Comparison of ENCODE assay signal across 14 mouse cellular contexts in genomic region chr8:117702701-117703100, GRCm38 (mm10). TPM values are rescaled to one million over a fixed set of nuclear protein-coding genes. Genes with fewer than 3 reads are reported as not detected.
A peak's percentile ranks its signal among the peaks of the same experiment; 100 is the strongest.
DNase-seq lines count a peak whose midpoint lies in the region; ATAC-seq and TF ChIP-seq lines count a peak whose summit lies in the region.
"Had no signal": no experiment of that assay in that cellular context is flagged by ENCODE, and none has a peak within 500 bp of the region (broad histone marks: within the 10 kb centered on the region; RNA-seq: fewer than 3 reads in every experiment).

No protein-coding gene starts in this region.

- no peak overlapping the region for H3K4me2 ChIP-seq in forebrain, embryonic 12.5 days
- no peak overlapping the region for H3K4me2 ChIP-seq in forebrain, embryonic 16.5 days (ENCODE audit: low read length)
- no peak overlapping the region for H3K4me2 ChIP-seq in midbrain, embryonic 14.5 days (ENCODE audit: low read length)
- H3K4me2 ChIP-seq in midbrain, embryonic 15.5 days, result no peak overlapping the region
- no peak overlapping the region for H3K4me2 ChIP-seq in limb, embryonic 14.5 days (replicated peaks; ENCODE audit: low read depth, low read length, severe bottlenecking)
- peak overlapping the region; percentile 22; the same call in 1 of the 2 replicates for H3K4me2 ChIP-seq in stomach, embryonic 15.5 days
- H3K4me2 ChIP-seq: heart, embryonic 15.5 days; midbrain, embryonic 11.5 days; neural tube, embryonic 12.5 days had no signal

- H3K36me3 ChIP-seq in forebrain, embryonic 12.5 days (replicated peaks), result no peaks in the 10 kb centered on the region
- no peaks in the 10 kb centered on the region for H3K36me3 ChIP-seq in forebrain, embryonic 16.5 days (ENCODE audit: control insufficient read depth, insufficient read depth)
- no peaks in the 10 kb centered on the region for H3K36me3 ChIP-seq in midbrain, embryonic 14.5 days (ENCODE audit: control insufficient read depth, insufficient read depth, low read length)
- H3K36me3 ChIP-seq in midbrain, embryonic 15.5 days (replicated peaks), result no peaks in the 10 kb centered on the region
- no peaks in the 10 kb centered on the region for H3K36me3 ChIP-seq in limb, embryonic 14.5 days (ENCODE audit: control insufficient read depth, insufficient read depth, low read length)
- no peaks in the 10 kb centered on the region for H3K36me3 ChIP-seq in stomach, embryonic 15.5 days
- H3K36me3 ChIP-seq: heart, embryonic 15.5 days; neural tube, embryonic 12.5 days had no signal

- no peak for TF ChIP-seq POLR2A in limb, embryonic 14.5 days (IDR thresholded peaks at IDR 0.05; ENCODE audit: borderline replicate concordance, extremely low read depth, insufficient read depth, insufficient read length)

- H3K27ac ChIP-seq in forebrain, embryonic 12.5 days, result no peak overlapping the region
- no peak overlapping the region for H3K27ac ChIP-seq in forebrain, embryonic 16.5 days (ENCODE audit: low read length)
- H3K27ac ChIP-seq in midbrain, embryonic 14.5 days (replicated peaks; ENCODE audit: low read depth, low read length), result no peak overlapping the region
- H3K27ac ChIP-seq in midbrain, embryonic 15.5 days, result no peak overlapping the region
- H3K27ac ChIP-seq in limb, embryonic 14.5 days (replicated peaks; ENCODE audit: low read depth, low read length), result no peak overlapping the region
- peak overlapping the region; percentile 61; the same call in 1 of the 2 replicates for H3K27ac ChIP-seq in stomach, embryonic 15.5 days
- H3K27ac ChIP-seq: heart, embryonic 15.5 days; neural tube, embryonic 12.5 days had no signal

- H3K27me3 ChIP-seq in forebrain, embryonic 12.5 days, result peaks cover 4% of the 10 kb centered on the region; the same call in 1 of the 2 replicates
- H3K27me3 ChIP-seq in forebrain, embryonic 16.5 days (replicated peaks; ENCODE audit: control insufficient read depth, insufficient read depth, low read length), result no peaks in the 10 kb centered on the region
- H3K27me3 ChIP-seq in midbrain, embryonic 14.5 days (ENCODE audit: control insufficient read depth, insufficient read depth, low read length), result no peaks in the 10 kb centered on the region
- no peaks in the 10 kb centered on the region for H3K27me3 ChIP-seq in midbrain, embryonic 15.5 days (replicated peaks)
- no peaks in the 10 kb centered on the region for H3K27me3 ChIP-seq in limb, embryonic 14.5 days (ENCODE audit: control insufficient read depth, insufficient read depth, low read length)
- no peaks in the 10 kb centered on the region for H3K27me3 ChIP-seq in stomach, embryonic 15.5 days (replicated peaks)
- H3K27me3 ChIP-seq: heart, embryonic 15.5 days; neural tube, embryonic 12.5 days had no signal

- 19% methylated on average over 10 of the region's 10 CpGs for WGBS in forebrain, embryonic 12.5 days
- WGBS in forebrain, embryonic 16.5 days, result 8% methylated on average over 10 of the region's 10 CpGs
- 62% methylated on average over 10 of the region's 10 CpGs for WGBS in midbrain, embryonic 14.5 days
- WGBS in midbrain, embryonic 15.5 days, result 53% methylated on average over 10 of the region's 10 CpGs
- 25% methylated on average over 10 of the region's 10 CpGs for WGBS in limb, embryonic 14.5 days
- WGBS in stomach, embryonic 15.5 days, result 51% methylated on average over 10 of the region's 10 CpGs

- 0 out of 2 replicates have a peak, but pooled peaks have one; percentile 41 for ATAC-seq in forebrain, embryonic 12.5 days (ENCODE audit: low FRiP score)
- no peak for ATAC-seq in forebrain, embryonic 16.5 days
- no peak for ATAC-seq in midbrain, embryonic 14.5 days (ENCODE audit: low FRiP score, low TSS enrichment)
- ATAC-seq in midbrain, embryonic 15.5 days (replicated peaks), result no peak
- ATAC-seq in limb, embryonic 14.5 days (ENCODE audit: low FRiP score, low read depth), result no peak
- ATAC-seq in stomach, embryonic 15.5 days (ENCODE audit: insufficient read depth, low FRiP score, low read depth), result no peak

- DNase-seq in midbrain, embryonic 14.5 days, result peak; percentile 23
- DNase-seq in limb, embryonic 14.5 days (ENCODE audit: low spot score), result peak; percentile 25
- no peak for DNase-seq in adrenal gland, postnatal 36 days
- no peak for DNase-seq in spleen, adult 18-20 months
- DNase-seq: cerebellum, adult 11-12 months; thymus, adult 18-20 months had no signal

- no peak overlapping the region for H3K9ac ChIP-seq in forebrain, embryonic 12.5 days
- H3K9ac ChIP-seq in forebrain, embryonic 16.5 days (replicated peaks; ENCODE audit: low read depth, low read length), result no peak overlapping the region
- H3K9ac ChIP-seq in midbrain, embryonic 14.5 days (replicated peaks; ENCODE audit: low read length), result no peak overlapping the region
- H3K9ac ChIP-seq in midbrain, embryonic 15.5 days, result no peak overlapping the region
- H3K9ac ChIP-seq in limb, embryonic 14.5 days (ENCODE audit: low read depth, low read length, severe bottlenecking), result no peak overlapping the region
- H3K9ac ChIP-seq in stomach, embryonic 15.5 days, result no peak overlapping the region
- H3K9ac ChIP-seq: heart, embryonic 15.5 days; neural tube, embryonic 12.5 days had no signal

- no peaks in the 10 kb centered on the region for H3K9me3 ChIP-seq in forebrain, embryonic 12.5 days
- no peaks in the 10 kb centered on the region for H3K9me3 ChIP-seq in forebrain, embryonic 16.5 days (ENCODE audit: control insufficient read depth, low read length)
- no peaks in the 10 kb centered on the region for H3K9me3 ChIP-seq in midbrain, embryonic 14.5 days (ENCODE audit: control insufficient read depth, low read length)
- H3K9me3 ChIP-seq in midbrain, embryonic 15.5 days, result no peaks in the 10 kb centered on the region
- H3K9me3 ChIP-seq in limb, embryonic 14.5 days (ENCODE audit: control insufficient read depth, low read length), result no peaks in the 10 kb centered on the region
- H3K9me3 ChIP-seq in stomach, embryonic 15.5 days, result no peaks in the 10 kb centered on the region
- H3K9me3 ChIP-seq: heart, embryonic 15.5 days; neural tube, embryonic 12.5 days had no signal

- no peak overlapping the region for H3K4me3 ChIP-seq in forebrain, embryonic 12.5 days (replicated peaks)
- H3K4me3 ChIP-seq in forebrain, embryonic 16.5 days (replicated peaks; ENCODE audit: low read length), result no peak overlapping the region
- no peak overlapping the region for H3K4me3 ChIP-seq in midbrain, embryonic 14.5 days (replicated peaks; ENCODE audit: low read depth, low read length)
- H3K4me3 ChIP-seq in midbrain, embryonic 15.5 days, result no peak overlapping the region
- H3K4me3 ChIP-seq in limb, embryonic 14.5 days (replicated peaks; ENCODE audit: low read length), result no peak overlapping the region
- no peak overlapping the region; the same call in 1 of the 2 replicates for H3K4me3 ChIP-seq in stomach, embryonic 15.5 days (replicated peaks)
- H3K4me3 ChIP-seq: heart, embryonic 15.5 days; neural tube, embryonic 12.5 days had no signal

- peaks cover 13% of the 10 kb centered on the region; the same call in 1 of the 2 replicates for H3K4me1 ChIP-seq in forebrain, embryonic 12.5 days
- peaks cover 9% of the 10 kb centered on the region; the same call in 1 of the 2 replicates for H3K4me1 ChIP-seq in forebrain, embryonic 16.5 days (replicated peaks; ENCODE audit: control insufficient read depth, insufficient read depth, low read length)
- no peaks in the 10 kb centered on the region for H3K4me1 ChIP-seq in midbrain, embryonic 14.5 days (ENCODE audit: control insufficient read depth, insufficient read depth, low read length)
- H3K4me1 ChIP-seq in midbrain, embryonic 15.5 days, result peaks cover 5% of the 10 kb centered on the region
- H3K4me1 ChIP-seq in limb, embryonic 14.5 days (ENCODE audit: control insufficient read depth, insufficient read depth, low read length), result no peaks in the 10 kb centered on the region
- no peaks in the 10 kb centered on the region for H3K4me1 ChIP-seq in stomach, embryonic 15.5 days
- H3K4me1 ChIP-seq: heart, embryonic 15.5 days; neural tube, embryonic 12.5 days had no signal

RNA-seq across cellular contexts. Expression of gene Hsd17b2, which starts 1.0 kb away (rescaled TPM):
- not detected in 2 replicates for polyA plus RNA-seq in forebrain, embryonic 12.5 days (2016; fragmentation: Nextera tagmentation; extraction: Ambion mirVana)
- polyA plus RNA-seq in forebrain, embryonic 16.5 days (2015; fragmentation: Nextera tagmentation; extraction: Ambion mirVana), result 0.52 TPM in 1 of 2 replicates, not detected in the other
- not detected in 2 replicates for polyA plus RNA-seq in midbrain, embryonic 14.5 days (2014; fragmentation: Nextera tagmentation; extraction: Ambion mirVana)
- 0.13 TPM in 1 of 2 replicates, not detected in the other for polyA plus RNA-seq in midbrain, embryonic 15.5 days (2015; fragmentation: Nextera tagmentation; extraction: Ambion mirVana)
- polyA plus RNA-seq in limb, embryonic 14.5 days (2012; rRNA removed), result 0.18 and 0.21 TPM in 2 replicates
- polyA plus RNA-seq in limb, embryonic 14.5 days (2014; fragmentation: Nextera tagmentation; extraction: Ambion mirVana), result 0.65 TPM in 1 of 2 replicates, not detected in the other
- polyA plus RNA-seq in stomach, embryonic 15.5 days (2015; fragmentation: Nextera tagmentation; extraction: Ambion mirVana), result 21.5 and 23.7 TPM in 2 replicates
- under 1 TPM in 1 of 2 experiments, not detected in 1; 0.66 TPM for total RNA-seq in adrenal gland, postnatal 36 days (2021)
- polyA plus RNA-seq: heart, embryonic 15.5 days; lung, embryonic 16.5 days; midbrain, embryonic 11.5 days; neural tube, embryonic 12.5 days had no signal

RNA-seq across cellular contexts. Expression of gene Sdr42e1, which starts 29.2 kb away (rescaled TPM):
- 0.50 and 0.69 TPM in 2 replicates for polyA plus RNA-seq in forebrain, embryonic 12.5 days (2016; fragmentation: Nextera tagmentation; extraction: Ambion mirVana)
- polyA plus RNA-seq in forebrain, embryonic 16.5 days (2015; fragmentation: Nextera tagmentation; extraction: Ambion mirVana), result 2.1 and 2.3 TPM in 2 replicates
- 1.4 and 1.8 TPM in 2 replicates for polyA plus RNA-seq in midbrain, embryonic 14.5 days (2014; fragmentation: Nextera tagmentation; extraction: Ambion mirVana)
- polyA plus RNA-seq in midbrain, embryonic 15.5 days (2015; fragmentation: Nextera tagmentation; extraction: Ambion mirVana), result 1.9 and 2.3 TPM in 2 replicates
- 5.2 and 6.4 TPM in 2 replicates for polyA plus RNA-seq in limb, embryonic 14.5 days (2012; rRNA removed)
- polyA plus RNA-seq in limb, embryonic 14.5 days (2014; fragmentation: Nextera tagmentation; extraction: Ambion mirVana), result 6.6 and 7.8 TPM in 2 replicates
- polyA plus RNA-seq in stomach, embryonic 15.5 days (2015; fragmentation: Nextera tagmentation; extraction: Ambion mirVana), result 7.2 TPM in 2 replicates
- 1 to 10 TPM; 1.3 TPM for total RNA-seq in adrenal gland, postnatal 36 days (2021)

Comparison
In these comparisons a context has a peak if more than half of its experiments do, and no peak if none do; other contexts are left out.
1. DNase-seq: peak in midbrain, embryonic 14.5 days (single experiment) and limb, embryonic 14.5 days (single experiment); none in adrenal gland, postnatal 36 days (0 of 2) and spleen, adult 18-20 months (0 of 2).
2. RNA of gene Hsd17b2, which starts 1.0 kb away (polyA plus RNA-seq): 21.5 to 23.7 TPM in stomach, embryonic 15.5 days; 0.18 to 0.65 TPM in limb, embryonic 14.5 days, 0.52 TPM in forebrain, embryonic 16.5 days, not detected in midbrain, embryonic 14.5 days, not detected in forebrain, embryonic 12.5 days and 0.13 TPM in midbrain, embryonic 15.5 days; every median in the first group is over 10 times any median in the second.